Mouse (Mus musculus): ENCODE results near the gene Cuedc1. TPM values are rescaled to one million over a fixed set of nuclear protein-coding genes. Genes with fewer than 3 reads are reported as not detected.

Cuedc1 gene
- total and polyA plus RNA-seq, 3 experiments: 1.0 to 4.8 TPM; not detected in 1

DNA sequence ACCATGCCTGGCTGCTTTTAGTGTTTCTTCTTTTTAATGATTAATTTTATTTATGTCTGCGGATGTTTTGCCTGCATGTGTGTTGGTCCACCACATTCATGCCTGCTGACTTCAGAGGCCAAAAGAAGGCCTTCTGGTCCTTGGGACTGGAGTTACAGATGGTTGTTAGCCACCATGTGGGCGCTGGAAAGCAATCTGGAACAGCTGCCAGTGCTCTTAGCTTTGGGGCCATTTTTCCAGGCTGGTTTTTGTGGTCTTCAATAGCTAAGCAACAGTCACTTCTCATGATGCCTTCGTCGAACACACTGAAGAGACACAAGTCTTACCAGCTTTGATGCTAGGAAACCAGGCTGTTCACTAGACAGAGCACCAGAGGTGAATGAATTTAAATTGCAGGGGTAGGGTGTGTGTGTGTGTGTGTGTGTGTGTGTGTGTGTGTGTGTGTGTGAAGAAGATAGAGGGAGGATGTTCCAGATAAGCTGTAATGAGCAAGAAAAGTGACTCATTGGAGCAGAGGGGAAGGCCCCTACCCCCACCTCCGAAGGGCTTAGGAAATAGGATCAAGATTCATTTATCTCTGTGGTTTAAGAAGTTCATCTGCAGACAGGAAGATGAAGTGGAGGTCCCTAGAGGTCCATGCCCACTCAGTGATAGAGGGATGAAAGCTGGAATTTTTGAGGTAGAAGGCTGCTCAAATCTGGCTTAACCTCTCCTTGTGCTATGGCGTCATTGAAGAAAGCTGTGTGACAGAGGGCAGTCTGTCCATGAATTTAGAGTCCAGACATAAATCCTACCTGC lies 7.8 kb downstream of the Cuedc1 start:
- TF ChIP-seq BHLHE40 (IDR thresholded peaks at IDR 0.05; ENCODE audit: borderline replicate concordance, low read depth, low read length): no peak
- peak; percentile 44; the same call in 1 of the 2 replicates for TF ChIP-seq RCOR1 (IDR thresholded peaks at IDR 0.05; ENCODE audit: low read depth, low read length)
- no peak for TF ChIP-seq CTCF (IDR thresholded peaks at IDR 0.05 in 2 of 3, conservative IDR thresholded peaks at IDR 0.05 in 1 of 3; ENCODE audit: control insufficient read depth in 1 of 3, insufficient read depth in 1 of 3, low read depth in 2 of 3, low read length in 3 of 3, poor library complexity in 1 of 3, severe bottlenecking in 1 of 3)
- TF ChIP-seq EP300 (IDR thresholded peaks at IDR 0.05; ENCODE audit: low read depth in 1 of 2, low read length in 2 of 2): peak; percentile 64 to 75
- no peak for TF ChIP-seq MAFK (IDR thresholded peaks at IDR 0.05; ENCODE audit: borderline replicate concordance, low read depth, low read length)
- no peak for TF ChIP-seq NELFE (IDR thresholded peaks at IDR 0.05; ENCODE audit: low read depth, low read length)
- TF ChIP-seq JUND (IDR thresholded peaks at IDR 0.05; ENCODE audit: low read depth, low read length): no peak
- no peak for TF ChIP-seq RAD21 (IDR thresholded peaks at IDR 0.05; ENCODE audit: low read depth, low read length)
- TF ChIP-seq ETS1 (IDR thresholded peaks at IDR 0.05; ENCODE audit: low read depth, low read length): peak; percentile 43; the same call in 1 of the 2 replicates
- TF ChIP-seq HCFC1 (IDR thresholded peaks at IDR 0.05; ENCODE audit: low read depth, low read length): no peak
- TF ChIP-seq GABPA (IDR thresholded peaks at IDR 0.05; ENCODE audit: low read depth, low read length): no peak
- peak; percentile 52 for TF ChIP-seq TCF12 (IDR thresholded peaks at IDR 0.05; ENCODE audit: low read depth, low read length)
- TF ChIP-seq KAT2A (conservative IDR thresholded peaks at IDR 0.05; ENCODE audit: low read depth, low read length): no peak
- TF ChIP-seq ZMIZ1 (IDR thresholded peaks at IDR 0.05; ENCODE audit: low read depth, low read length): no peak
- peak; percentile 76 for TF ChIP-seq GATA1 (IDR thresholded peaks at IDR 0.05; ENCODE audit: low read depth, low read length)
- no peak for TF ChIP-seq POLR2AphosphoS5 (IDR thresholded peaks at IDR 0.05; ENCODE audit: borderline replicate concordance, low read depth, low read length)
- no peak for TF ChIP-seq UBTF (IDR thresholded peaks at IDR 0.05; ENCODE audit: borderline replicate concordance, insufficient read depth, low read depth, low read length)
- peak; percentile 35; the same call in 1 of the 2 replicates for TF ChIP-seq MAZ (IDR thresholded peaks at IDR 0.05; ENCODE audit: low read depth, low read length)
- no peak for TF ChIP-seq E2F4 (IDR thresholded peaks at IDR 0.05; ENCODE audit: borderline replicate concordance, low read depth, low read length)
- TF ChIP-seq CHD1 (IDR thresholded peaks at IDR 0.05; ENCODE audit: low read depth, low read length): no peak
- Histone ChIP-seq H3K27ac (ENCODE audit: control insufficient read depth, low read depth, low read length) (no peak overlapping the region), H3K9me3 (replicated peaks; ENCODE audit: insufficient read depth, low read length) (no peaks in the 10 kb centered on the region), H3K36me3 (ENCODE audit: control insufficient read depth in 1 of 2, insufficient read depth in 2 of 2, low read length in 2 of 2) (peaks cover 0 to 19% of the 10 kb centered on the region in 2 experiments; a peak in 2 of 4 replicates), H3K79me2 (ENCODE audit: control insufficient read depth, insufficient read depth, low read length, poor library complexity) (no peaks in the 10 kb centered on the region), H3K27me3 (ENCODE audit: control insufficient read depth in 1 of 2, insufficient read depth in 2 of 2, low read length in 2 of 2) (peaks cover 1 to 2% of the 10 kb centered on the region in 2 experiments), H3K9ac (ENCODE audit: control insufficient read depth, low read depth, low read length, poor library complexity, severe bottlenecking) (no peak overlapping the region), H3K4me3 (ENCODE audit: control insufficient read depth in 1 of 2, insufficient read depth in 1 of 2, low read depth in 2 of 2, low read length in 2 of 2) (no peak overlapping the region), H3K4me1 (ENCODE audit: control insufficient read depth in 1 of 2, insufficient read depth in 2 of 2, low read length in 2 of 2) (peaks cover 2 to 28% of the 10 kb centered on the region in 2 experiments; a peak in 3 of 4 replicates)
- peak; percentile 58 for DNase-seq (ENCODE audit: low read depth, low spot score)

All from MEL (cell line).